Mouse (Mus musculus): ENCODE measurements around the gene Gm20388. TPM values are rescaled to one million over a fixed set of nuclear protein-coding genes. Genes with fewer than 3 reads are reported as not detected.

The Gm20388 gene
- total and polyA plus RNA-seq, 2 experiments from 2014 or later: 17.3 TPM; not detected in 1

DNA sequence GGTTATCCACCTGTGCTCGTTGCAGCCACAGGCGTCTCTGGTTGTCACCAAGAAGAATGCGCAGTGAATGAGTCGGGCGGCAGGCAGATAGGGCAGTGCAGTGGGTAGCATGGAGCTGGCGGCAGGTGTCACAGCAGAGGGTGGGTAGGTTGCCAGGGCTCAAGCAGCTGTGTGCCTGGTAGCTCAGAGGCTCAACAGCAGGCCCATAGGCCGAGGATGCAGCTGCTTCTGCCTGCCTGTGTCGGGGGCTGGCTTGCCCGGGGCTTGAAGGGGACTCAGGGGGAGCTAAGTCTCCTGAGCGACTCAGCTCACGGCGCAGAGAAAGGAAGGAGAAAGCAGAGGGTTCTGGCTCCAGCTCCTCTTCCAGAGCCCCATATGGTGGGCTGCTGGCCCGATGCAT, 3322.7 kb downstream of the Gm20388 start:
- peaks cover 12% of the 10 kb centered on the region; the same call in 1 of the 2 replicates for H3K36me3 ChIP-seq (replicated peaks; ENCODE audit: control insufficient read depth, insufficient read depth, low read length)
- ATAC-seq (ENCODE audit: insufficient read depth, low read depth) (no peak), DNase-seq (ENCODE audit: low spot score) (no peak)
- peaks cover 10% of the 10 kb centered on the region for H3K4me1 ChIP-seq (ENCODE audit: control insufficient read depth, insufficient read depth)
- 64% methylated on average over 13 of the region's 13 CpGs for WGBS
- no peak for TF ChIP-seq CTCF (IDR thresholded peaks at IDR 0.05; ENCODE audit: low read depth)
- TF ChIP-seq EP300 (IDR thresholded peaks at IDR 0.05; ENCODE audit: low read depth): no peak
- H3K4me3 ChIP-seq (ENCODE audit: low read depth, low read length): no peak overlapping the region
- 0 out of 2 replicates have a peak, but pooled peaks cover 3% of the 10 kb centered on the region for H3K27me3 ChIP-seq (ENCODE audit: control insufficient read depth, insufficient read depth, low read length)
- H3K4me2 ChIP-seq (ENCODE audit: low read depth, low read length): no peak overlapping the region
- no peaks in the 10 kb centered on the region for H3K9me3 ChIP-seq (replicated peaks; ENCODE audit: control insufficient read depth, low read length)
- H3K9ac ChIP-seq (replicated peaks; ENCODE audit: low read depth, low read length): no peak overlapping the region
- no peak overlapping the region for H3K27ac ChIP-seq (ENCODE audit: low read depth)

GRCm38 (mm10) chr8:123233760-123234159, 3323.1 kb downstream of the Gm20388 start:
- Histone ChIP-seq H3K9ac (replicated peaks; ENCODE audit: low read depth, low read length) (no peak overlapping the region), H3K4me3 (ENCODE audit: low read depth, low read length) (no peak overlapping the region), H3K27me3 (ENCODE audit: control insufficient read depth, insufficient read depth, low read length) (0 out of 2 replicates have a peak, but pooled peaks cover 3% of the 10 kb centered on the region), H3K36me3 (replicated peaks; ENCODE audit: control insufficient read depth, insufficient read depth, low read length) (0 out of 2 replicates have a peak, but pooled peaks cover 7% of the 10 kb centered on the region), H3K9me3 (replicated peaks; ENCODE audit: control insufficient read depth, low read length) (no peaks in the 10 kb centered on the region), H3K4me2 (ENCODE audit: low read depth, low read length) (no peak overlapping the region), H3K27ac (ENCODE audit: low read depth) (no peak overlapping the region), H3K4me1 (ENCODE audit: control insufficient read depth, insufficient read depth) (peaks cover 10% of the 10 kb centered on the region)
- WGBS: 75% methylated on average over 11 of the region's 11 CpGs
- DNase-seq (ENCODE audit: low spot score) (no peak), ATAC-seq (ENCODE audit: insufficient read depth, low read depth) (no peak)
- no peak for TF ChIP-seq CTCF (IDR thresholded peaks at IDR 0.05; ENCODE audit: low read depth)
- TF ChIP-seq EP300 (IDR thresholded peaks at IDR 0.05; ENCODE audit: low read depth): no peak

- peak overlapping the region; percentile 61 for H3K4me3 ChIP-seq (ENCODE audit: low read depth, low read length)
- ATAC-seq (ENCODE audit: insufficient read depth, low read depth): no peak
- H3K36me3 ChIP-seq (replicated peaks; ENCODE audit: control insufficient read depth, insufficient read depth, low read length): no peaks in the 10 kb centered on the region
- no peak for DNase-seq (ENCODE audit: low spot score)
- H3K9me3 ChIP-seq (replicated peaks; ENCODE audit: control insufficient read depth, low read length): no peaks in the 10 kb centered on the region
- TF ChIP-seq EP300 (IDR thresholded peaks at IDR 0.05; ENCODE audit: low read depth): no peak
- no peak for TF ChIP-seq CTCF (IDR thresholded peaks at IDR 0.05; ENCODE audit: low read depth)
- WGBS: 29% methylated on average over 13 of the region's 13 CpGs
- peaks cover 10% of the 10 kb centered on the region for H3K4me1 ChIP-seq (ENCODE audit: control insufficient read depth, insufficient read depth)
- no peak overlapping the region for H3K27ac ChIP-seq (ENCODE audit: low read depth)
- H3K27me3 ChIP-seq (ENCODE audit: control insufficient read depth, insufficient read depth, low read length): 0 out of 2 replicates have a peak, but pooled peaks cover 3% of the 10 kb centered on the region
- peak overlapping the region; percentile 58 for H3K9ac ChIP-seq (replicated peaks; ENCODE audit: low read depth, low read length)
- peak overlapping the region; percentile 96 for H3K4me2 ChIP-seq (ENCODE audit: low read depth, low read length)
Measured at GRCm38 (mm10) chr8:123234918-123235519, 3324.4 kb downstream of the Gm20388 start.

DNA sequence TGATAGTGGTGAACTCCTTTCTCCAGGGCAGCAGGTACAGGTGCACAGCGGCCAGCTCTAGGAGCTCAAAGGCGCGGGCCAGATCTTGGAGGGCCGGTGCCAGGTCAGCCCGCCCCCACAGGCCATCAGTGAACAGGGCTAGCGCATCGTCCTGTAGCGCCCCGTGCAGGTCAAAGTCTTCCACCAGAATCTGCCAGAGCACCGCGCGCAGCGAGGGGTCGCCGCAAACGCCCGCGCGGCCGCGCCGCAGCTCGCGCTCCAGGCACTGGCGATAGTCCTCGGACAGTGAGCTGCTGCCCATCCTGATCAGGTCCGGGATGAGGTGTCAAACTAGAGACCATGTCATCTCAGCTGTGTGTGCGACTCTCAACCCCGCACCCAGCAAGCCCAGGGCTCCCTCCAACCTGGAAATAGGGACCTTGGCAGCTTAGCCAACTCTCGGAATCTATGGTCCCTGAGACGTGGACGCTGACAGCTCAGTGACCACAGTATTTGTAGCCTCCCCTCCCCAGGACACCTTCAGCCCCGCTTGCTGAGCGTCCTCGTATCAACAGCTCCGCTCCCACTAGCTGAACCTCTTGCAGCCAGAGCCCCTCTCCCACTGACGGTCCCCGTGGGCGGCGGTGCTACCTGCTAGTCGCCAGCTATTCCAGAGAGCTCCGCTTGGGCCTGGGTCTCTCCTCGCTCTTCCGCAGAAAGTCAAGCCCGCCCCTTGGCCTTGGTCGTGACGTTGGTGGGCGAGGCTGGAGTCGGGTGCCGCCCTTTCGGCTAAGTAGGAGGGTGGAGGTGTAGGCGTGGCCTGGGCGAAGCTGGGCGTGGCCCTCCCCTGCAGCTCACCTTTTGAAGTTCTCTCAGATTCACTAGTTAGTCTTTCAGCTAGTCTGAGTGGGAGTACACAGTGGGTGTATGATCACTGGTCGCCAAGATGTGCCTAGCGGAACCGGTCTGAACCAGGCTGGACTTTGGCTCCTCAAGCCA, 3325.2 kb downstream of the Gm20388 start, which contains the start of gene Spata2l:
Gene Spata2l, minus strand, starts transcription at position 714 of the 978 bp plus-strand sequence.
- peak within 1 kb of the TSS; percentile 61 for H3K4me3 ChIP-seq (ENCODE audit: low read depth, low read length)
- ATAC-seq (ENCODE audit: insufficient read depth, low read depth): peak; percentile 89
- H3K9ac ChIP-seq (replicated peaks; ENCODE audit: low read depth, low read length): peak within 1 kb of the TSS; percentile 58
- 1% methylated on average over 56 of the region's 57 CpGs for WGBS
- DNase-seq (ENCODE audit: low spot score): peak; percentile 75
- H3K27me3 ChIP-seq (ENCODE audit: control insufficient read depth, insufficient read depth, low read length): 0 out of 2 replicates have a peak, but pooled peaks cover 3% of the 10 kb centered on the region
- H3K4me2 ChIP-seq (ENCODE audit: low read depth, low read length): peak within 1 kb of the TSS; percentile 96
- H3K27ac ChIP-seq (ENCODE audit: low read depth): no peak within 1 kb of the TSS
- no peaks in the 10 kb centered on the region for H3K9me3 ChIP-seq (replicated peaks; ENCODE audit: control insufficient read depth, low read length)
- H3K4me1 ChIP-seq (ENCODE audit: control insufficient read depth, insufficient read depth): peaks cover 10% of the 10 kb centered on the region
- H3K36me3 ChIP-seq (replicated peaks; ENCODE audit: control insufficient read depth, insufficient read depth, low read length): no peaks in the 10 kb centered on the region
- TF ChIP-seq CTCF (IDR thresholded peaks at IDR 0.05; ENCODE audit: low read depth) (no peak; the same call in 1 of the 2 replicates), EP300 (IDR thresholded peaks at IDR 0.05; ENCODE audit: low read depth) (no peak)

- 88% methylated on average over 10 of the region's 10 CpGs for WGBS
Measured at GRCm38 (mm10) chr8:123239398-123239797, 3328.8 kb downstream of the Gm20388 start.

More at GRCm38 (mm10) chr8:123239398-123239797, 3328.8 kb downstream of the Gm20388 start:
- no peak for ATAC-seq (ENCODE audit: insufficient read depth, low read depth)
- Histone ChIP-seq H3K9me3 (replicated peaks; ENCODE audit: control insufficient read depth, low read length) (no peaks in the 10 kb centered on the region), H3K4me2 (ENCODE audit: low read depth, low read length) (no peak overlapping the region), H3K4me1 (ENCODE audit: control insufficient read depth, insufficient read depth) (peaks cover 10% of the 10 kb centered on the region), H3K4me3 (ENCODE audit: low read depth, low read length) (no peak overlapping the region), H3K9ac (replicated peaks; ENCODE audit: low read depth, low read length) (no peak overlapping the region), H3K36me3 (replicated peaks; ENCODE audit: control insufficient read depth, insufficient read depth, low read length) (peaks cover 22% of the 10 kb centered on the region), H3K27me3 (ENCODE audit: control insufficient read depth, insufficient read depth, low read length) (0 out of 2 replicates have a peak, but pooled peaks cover 3% of the 10 kb centered on the region), H3K27ac (ENCODE audit: low read depth) (no peak overlapping the region)
- TF ChIP-seq CTCF (IDR thresholded peaks at IDR 0.05; ENCODE audit: low read depth) (no peak), EP300 (IDR thresholded peaks at IDR 0.05; ENCODE audit: low read depth) (no peak)
- no peak for DNase-seq (ENCODE audit: low spot score)
